Mouse (Mus musculus) left cerebral cortex, postnatal 14 days (tissue): ENCODE measurements around the gene Cyb561. TPM values are rescaled to one million over a fixed set of nuclear protein-coding genes. Genes with fewer than 3 reads are reported as not detected.

Experiments
- DNase-seq, 2 experiments: peaks; one replicate each; pipeline ENCODE4 v3.0.0; 2021 to 2022; ENCODE audit warnings: low spot score in 2 of 2, mixed read lengths in 1 of 2
- intact Hi-C: fragments of 180-260 bp; cut with DNase I; formaldehyde crosslinking; loops from one replicate; pipeline ENCODE4 v1.15.1; 2025
- long read RNA-seq, 2 experiments: library from polyadenylated mRNA; stranded (forward); transcript quantifications; one replicate each; pipeline ENCODE4 v2.0.0; 2021
- total RNA-seq, 2 experiments: library from RNA; stranded (reverse); gene quantifications; 2 replicates each; pipeline ENCODE4 v1.2.3; 2021

The Cyb561 gene
- 10 to 100 TPM; 64.4 to 65.2 TPM for total RNA-seq
- long read RNA-seq, experiment 1, transcript Cyb561-201 (6 exons, 2,741 nt): major isoform, 72 of 169 reads
- long read RNA-seq, experiment 1, partial matches to known transcripts: 18 of 169 reads
- long read RNA-seq, experiment 1, other reads (novel, unspliced or antisense): 74 of 169 reads
- long read RNA-seq, experiment 2, transcript Cyb561-206 (6 exons, 1,130 nt): minor isoform, 5 of 124 reads
- long read RNA-seq, experiment 2, transcript Cyb561-201 (6 exons, 2,741 nt): major isoform, 60 of 124 reads
- long read RNA-seq, experiment 2, partial matches to known transcripts: 5 of 124 reads
- long read RNA-seq, experiment 2, other reads (novel, unspliced or antisense): 52 of 124 reads

- intact Hi-C loops: no loop called here
- no peak for DNase-seq
These were observed at the start of gene Cyb561 for GRCm38 (mm10) chr11:105952911-105953386. Cyb561 (minus strand) TSS chr11:105953336.

- peak; percentile 29 to 45 for DNase-seq
- intact Hi-C loops: no loop called here
These were observed 48.6 kb upstream of the Cyb561 start for GRCm38 (mm10) chr11:106001718-106002117.

GRCm38 (mm10) chr11:106000062-106000461, 46.9 kb upstream of the Cyb561 start:
- intact Hi-C loops: no loop called here
- no peak for DNase-seq

- intact Hi-C loops: no loop called here
- DNase-seq: no peak
These were observed 41.2 kb upstream of the Cyb561 start, which contains the start of gene Ace3 for GRCm38 (mm10) chr11:105994375-105994774. Ace3 (plus strand) TSS chr11:105994675.

- intact Hi-C loops: no loop called here
- no peak for DNase-seq
These were observed 37.1 kb upstream of the Cyb561 start for GRCm38 (mm10) chr11:105990231-105990630.

- intact Hi-C loops: no loop called here
- DNase-seq: no peak
These were observed 36.3 kb upstream of the Cyb561 start for GRCm38 (mm10) chr11:105989446-105989845.

- DNase-seq: no peak
These were observed 34.3 kb upstream of the Cyb561 start for GRCm38 (mm10) chr11:105987446-105987845.

GRCm38 (mm10) chr11:105984452-105984851, 31.3 kb upstream of the Cyb561 start:
- intact Hi-C loops: no loop called here

More at GRCm38 (mm10) chr11:105987446-105987845, 34.3 kb upstream of the Cyb561 start:
- intact Hi-C loops: no loop called here

GRCm38 (mm10) chr11:105978634-105979033, 25.5 kb upstream of the Cyb561 start:
- intact Hi-C loops: no loop called here
- DNase-seq: no peak

More at GRCm38 (mm10) chr11:105984452-105984851, 31.3 kb upstream of the Cyb561 start:
- DNase-seq: no peak

GRCm38 (mm10) chr11:105978232-105978631, 25.1 kb upstream of the Cyb561 start:
- no peak for DNase-seq
- intact Hi-C loops: no loop called here

- no peak for DNase-seq
- intact Hi-C loops: no loop called here
These were observed 22.5 kb upstream of the Cyb561 start for GRCm38 (mm10) chr11:105975636-105976035.

GRCm38 (mm10) chr11:105975050-105975449, 21.9 kb upstream of the Cyb561 start:
- intact Hi-C loops: no loop called here
- DNase-seq: no peak

GRCm38 (mm10) chr11:105974593-105974992, 21.5 kb upstream of the Cyb561 start:
- DNase-seq: no peak
- intact Hi-C loops: loop anchor here (5.0 kb wide), 1 partner anchor 43 kb away; no protein-coding TSS in a partner anchor

- intact Hi-C loops: loop anchor here (5.0 kb wide), 1 partner anchor 42 kb away; no protein-coding TSS in a partner anchor
- DNase-seq: peak in 1 of 2 experiments; percentile 29
These were observed 16.4 kb upstream of the Cyb561 start for GRCm38 (mm10) chr11:105969516-105969915.

- intact Hi-C loops: loop anchor here (5.0 kb wide), 1 partner anchor 42 kb away; no protein-coding TSS in a partner anchor
- no peak for DNase-seq
These were observed 15.8 kb upstream of the Cyb561 start for GRCm38 (mm10) chr11:105968948-105969347.

- DNase-seq: no peak
- intact Hi-C loops: loop anchor here (5.0 kb wide), 1 partner anchor 41 kb away; no protein-coding TSS in a partner anchor
These were observed 14.8 kb upstream of the Cyb561 start, which contains the start of gene Ace for GRCm38 (mm10) chr11:105967741-105968574. Ace (plus strand) TSS chr11:105967945.

GRCm38 (mm10) chr11:105966288-105966687, 13.2 kb upstream of the Cyb561 start:
- DNase-seq: no peak
- intact Hi-C loops: loop anchor here (5.0 kb wide), 1 partner anchor 39 kb away; no protein-coding TSS in a partner anchor

- intact Hi-C loops: loop anchor here (5.0 kb wide), 1 partner anchor 37 kb away; no protein-coding TSS in a partner anchor
- DNase-seq: no peak
These were observed 11.6 kb upstream of the Cyb561 start for GRCm38 (mm10) chr11:105964691-105965090.

GRCm38 (mm10) chr11:105959355-105959754, 6.2 kb upstream of the Cyb561 start:
- intact Hi-C loops: no loop called here
- DNase-seq: peak; percentile 39 to 59

- intact Hi-C loops: no loop called here
- DNase-seq: no peak
These were observed 5.4 kb upstream of the Cyb561 start for GRCm38 (mm10) chr11:105958566-105958965.
